Mouse (Mus musculus) limb, embryonic 13.5 days (tissue): ENCODE results near the gene Rnf4. TPM values are rescaled to one million over a fixed set of nuclear protein-coding genes. Genes with fewer than 3 reads are reported as not detected.

Source experiments
- ATAC-seq: fragments of 200-750 bp; cut with Nextera tagmentation; 2 replicates; pipeline ENCODE4 v1.8.0; 2017; ENCODE audit warnings: low read depth, moderate number of reproducible peaks, moderate TSS enrichment; ENCODE audit not compliant: low FRiP score
- H3K27ac ChIP-seq: fragments of 300-500 bp; sonication (generic); 2 replicates; pipeline ENCODE4 v1.5.1; 2015; ENCODE audit warnings: inconsistent platforms, mild to moderate bottlenecking, moderate library complexity
- H3K27me3 ChIP-seq: fragments of 300-500 bp; sonication (generic); 2 replicates; pipeline ENCODE4 v1.6.1; 2015; ENCODE audit warnings: mild to moderate bottlenecking, inconsistent platforms
- H3K36me3 ChIP-seq: fragments of 300-500 bp; sonication (generic); 2 replicates; pipeline ENCODE4 v1.6.1; 2015; ENCODE audit warnings: inconsistent platforms, mild to moderate bottlenecking, moderate library complexity
- H3K4me1 ChIP-seq: fragments of 300-500 bp; sonication (generic); 2 replicates; pipeline ENCODE4 v1.6.1; 2015; ENCODE audit warnings: inconsistent platforms
- H3K4me2 ChIP-seq: fragments of 300-500 bp; sonication (generic); replicated peaks from 2 replicates; pipeline ENCODE4 v1.6.1; 2015; ENCODE audit warnings: inconsistent platforms, mild to moderate bottlenecking, moderate library complexity
- H3K4me3 ChIP-seq: fragments of 300-500 bp; sonication (generic); 2 replicates; pipeline ENCODE4 v1.5.1; 2015; ENCODE audit warnings: moderate library complexity, mild to moderate bottlenecking, inconsistent platforms
- H3K9ac ChIP-seq: fragments of 300-500 bp; sonication (generic); 2 replicates; pipeline ENCODE4 v1.6.1; 2015; ENCODE audit warnings: mild to moderate bottlenecking, inconsistent platforms
- H3K9me3 ChIP-seq: fragments of 300-500 bp; sonication (generic); 2 replicates; pipeline ENCODE4 v1.6.1; 2016; ENCODE audit warnings: inconsistent platforms
- WGBS: fragments of 180-500 bp; shearing (Covaris S2); methylation state at CpG from one replicate; pipeline ENCODE4 v1.1.7; 2015; 5-methylcytosine and 5-hydroxymethylcytosine counted together
- polyA plus RNA-seq: library from polyadenylated mRNA; unstranded; fragments of >200 nt; fragmentation: Nextera tagmentation; extraction: Ambion mirVana; gene quantifications from 2 replicates; pipeline ENCODE4 v1.2.1, GENCODE M21; 2015

Gene Rnf4
- polyA plus RNA-seq, 1 experiment from 2014 or later = 174 TPM

DNA sequence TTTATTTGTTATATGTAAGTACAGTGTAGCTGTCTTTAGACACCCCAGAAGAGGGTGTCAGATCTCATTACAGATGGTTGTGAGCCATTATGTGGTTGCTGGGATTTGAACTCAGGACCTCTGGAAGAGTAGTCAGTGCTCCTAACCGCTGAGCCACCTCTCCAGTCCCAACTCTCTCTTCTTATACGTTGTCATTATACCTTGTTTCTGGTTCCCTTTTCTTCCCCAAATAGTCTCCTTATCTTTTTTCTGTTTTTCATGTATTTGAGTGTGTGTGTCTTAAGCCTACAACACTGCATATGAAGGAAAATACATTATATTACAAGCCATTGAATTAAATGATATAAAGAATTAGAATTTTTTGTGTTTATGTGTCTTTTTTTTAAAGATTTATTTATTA is 50.7 kb downstream of the Rnf4 start:
- H3K36me3 ChIP-seq = peaks cover 14% of the 10 kb centered on the region
- H3K9ac ChIP-seq = no peak overlapping the region
- no peaks in the 10 kb centered on the region for H3K4me1 ChIP-seq
- H3K27me3 ChIP-seq = no peaks in the 10 kb centered on the region
- H3K9me3 ChIP-seq = peaks cover 19% of the 10 kb centered on the region
- WGBS = 98% methylated on average over 2 of the region's 2 CpGs
- no peak overlapping the region for H3K27ac ChIP-seq
- H3K4me2 ChIP-seq = no peak overlapping the region
- H3K4me3 ChIP-seq = no peak overlapping the region
- ATAC-seq = no peak

DNA sequence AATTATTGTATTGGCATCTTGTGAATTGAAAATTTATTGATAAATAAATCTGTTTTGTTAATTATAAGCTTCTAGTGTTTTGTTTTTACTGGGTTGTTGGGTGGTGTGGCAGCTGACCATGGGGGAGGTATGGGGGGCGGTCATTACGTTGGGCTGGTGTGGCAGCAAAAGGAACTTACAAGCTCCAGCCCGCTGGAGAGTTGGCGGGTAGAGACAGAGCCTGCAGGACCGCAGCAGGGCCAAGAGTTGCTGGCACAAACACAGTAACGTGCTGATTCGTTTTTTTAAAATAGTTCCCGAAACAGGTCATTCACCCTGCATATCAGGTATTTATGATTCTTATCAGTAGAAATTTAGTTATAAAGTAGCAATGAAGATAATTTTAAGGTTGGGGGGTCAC is 57.2 kb downstream of the Rnf4 start:
- no peaks in the 10 kb centered on the region for H3K27me3 ChIP-seq
- H3K4me1 ChIP-seq = 0 out of 2 replicates have a peak, but pooled peaks cover 2% of the 10 kb centered on the region
- 0 out of 2 replicates have a peak, but pooled peaks cover 3% of the 10 kb centered on the region for H3K36me3 ChIP-seq
- WGBS = 92% methylated on average over 8 of the region's 8 CpGs
- no peak for ATAC-seq
- H3K4me2 ChIP-seq = no peak overlapping the region
- no peak overlapping the region for H3K9ac ChIP-seq
- H3K9me3 ChIP-seq = no peaks in the 10 kb centered on the region
- no peak overlapping the region for H3K27ac ChIP-seq
- no peak overlapping the region for H3K4me3 ChIP-seq

DNA sequence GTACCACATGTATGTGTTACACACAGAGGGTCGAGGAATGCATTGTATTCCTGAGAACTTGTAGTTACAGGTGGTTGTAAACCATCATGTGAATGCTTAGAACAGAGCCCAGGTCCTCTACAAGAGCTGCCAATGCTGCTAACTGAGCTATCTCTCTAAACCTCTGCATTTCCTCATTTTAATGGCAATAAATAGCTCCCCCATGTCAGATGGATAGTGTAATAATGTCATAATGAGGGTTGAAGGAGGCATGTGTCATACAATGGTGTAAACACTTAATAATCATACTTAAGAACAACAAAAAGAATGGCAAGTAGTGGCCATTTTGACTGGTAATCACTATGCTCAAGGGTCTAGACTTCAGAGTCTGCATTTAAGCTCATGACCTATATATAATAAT is 59.3 kb downstream of the Rnf4 start:
- H3K9ac ChIP-seq = no peak overlapping the region
- no peak overlapping the region for H3K4me3 ChIP-seq
- ATAC-seq = no peak
- WGBS = 87% methylated on average over 1 of the region's 1 CpGs
- H3K36me3 ChIP-seq = 0 out of 2 replicates have a peak, but pooled peaks cover 3% of the 10 kb centered on the region
- no peaks in the 10 kb centered on the region for H3K9me3 ChIP-seq
- no peak overlapping the region for H3K27ac ChIP-seq
- no peak overlapping the region for H3K4me2 ChIP-seq
- no peaks in the 10 kb centered on the region for H3K27me3 ChIP-seq
- 0 out of 2 replicates have a peak, but pooled peaks cover 2% of the 10 kb centered on the region for H3K4me1 ChIP-seq

DNA sequence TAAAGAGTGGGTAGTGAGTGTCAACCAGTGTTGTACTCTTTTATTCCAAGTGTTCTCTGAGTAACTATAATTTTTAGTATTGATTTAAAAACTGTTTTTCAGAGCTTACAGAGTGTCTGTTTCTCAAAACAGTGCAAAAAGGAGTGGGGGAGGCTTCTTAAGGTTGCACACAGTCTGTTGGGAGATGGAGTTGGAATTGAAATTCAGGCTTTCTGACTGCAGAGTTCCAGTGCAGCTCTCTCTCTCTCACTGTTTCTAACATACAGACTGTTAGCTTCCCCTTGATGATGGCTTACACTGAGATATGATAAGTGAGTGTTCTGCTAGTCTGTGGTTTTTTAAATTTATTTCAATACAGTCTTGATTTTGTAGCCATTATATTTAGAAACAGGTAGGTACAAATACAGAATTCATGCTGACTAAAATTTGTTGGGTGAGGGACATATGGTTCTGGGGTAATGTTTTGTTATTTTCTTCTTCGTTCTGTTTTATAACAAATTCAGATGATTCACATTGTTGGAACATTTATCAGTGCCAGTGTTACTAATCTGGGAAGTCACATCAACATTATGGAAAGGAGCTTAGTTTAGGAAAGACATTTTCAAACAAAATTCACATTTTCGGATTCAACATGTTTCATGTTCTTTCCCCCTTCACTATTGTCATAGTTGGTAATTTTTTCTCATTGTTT is 59.9 kb downstream of the Rnf4 start:
- Histone ChIP-seq H3K27ac (no peak overlapping the region), H3K27me3 (no peaks in the 10 kb centered on the region), H3K36me3 (no peaks in the 10 kb centered on the region), H3K9ac (no peak overlapping the region), H3K4me1 (0 out of 2 replicates have a peak, but pooled peaks cover 2% of the 10 kb centered on the region), H3K9me3 (no peaks in the 10 kb centered on the region), H3K4me3 (no peak overlapping the region), H3K4me2 (no peak overlapping the region)
- no peak for ATAC-seq
- WGBS = 92% methylated on average over 2 of the region's 2 CpGs

DNA sequence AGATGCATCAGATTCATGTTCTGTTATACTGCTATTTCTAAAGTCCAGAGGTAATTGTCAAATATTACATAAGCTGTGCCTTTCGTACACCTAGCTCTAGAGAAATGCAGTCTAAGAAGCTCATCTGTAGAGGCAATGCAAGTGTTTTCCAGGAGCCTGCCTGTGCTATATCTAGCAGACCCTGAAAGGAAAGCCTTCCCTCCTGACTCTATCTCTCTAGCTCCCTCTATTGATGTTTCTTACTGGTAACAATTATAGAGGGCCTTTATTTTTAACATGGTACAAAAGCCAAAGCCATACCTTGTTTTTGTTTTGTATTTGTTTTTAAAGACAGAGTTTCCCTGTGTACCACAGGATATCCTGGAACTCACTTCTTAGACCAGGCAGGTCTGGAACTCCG is 61.8 kb downstream of the Rnf4 start:
- WGBS = 92% methylated on average over 2 of the region's 2 CpGs
- no peak overlapping the region for H3K27ac ChIP-seq
- H3K9ac ChIP-seq = no peak overlapping the region
- ATAC-seq = no peak
- no peaks in the 10 kb centered on the region for H3K27me3 ChIP-seq
- H3K36me3 ChIP-seq = no peaks in the 10 kb centered on the region
- H3K9me3 ChIP-seq = no peaks in the 10 kb centered on the region
- no peak overlapping the region for H3K4me2 ChIP-seq
- H3K4me1 ChIP-seq = 0 out of 2 replicates have a peak, but pooled peaks cover 8% of the 10 kb centered on the region
- H3K4me3 ChIP-seq = no peak overlapping the region

DNA sequence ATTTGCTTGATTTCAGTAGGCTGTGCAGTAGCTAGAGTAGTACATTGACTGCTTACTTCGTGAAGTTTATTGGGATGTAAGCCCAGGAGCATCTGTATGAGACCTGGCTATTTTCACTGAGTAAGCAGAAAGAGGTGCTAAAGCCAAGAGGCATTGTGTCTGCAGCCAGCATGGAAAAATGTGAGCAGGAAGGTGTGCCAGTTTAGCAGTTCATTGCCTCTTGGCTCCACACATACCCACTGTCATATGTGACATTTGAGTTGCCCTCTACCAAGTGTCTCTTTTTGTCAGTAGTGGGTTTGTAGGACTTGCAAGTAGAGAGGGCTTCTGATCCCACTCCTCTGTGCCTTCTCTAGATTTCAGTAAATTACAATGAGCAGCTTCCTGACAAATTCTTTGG is 62.2 kb downstream of the Rnf4 start:
- H3K27me3 ChIP-seq = no peaks in the 10 kb centered on the region
- H3K9me3 ChIP-seq = no peaks in the 10 kb centered on the region
- H3K9ac ChIP-seq = no peak overlapping the region
- H3K36me3 ChIP-seq = no peaks in the 10 kb centered on the region
- H3K27ac ChIP-seq = no peak overlapping the region
- peaks cover 8% of the 10 kb centered on the region; the same call in 1 of the 2 replicates for H3K4me1 ChIP-seq
- no peak overlapping the region for H3K4me2 ChIP-seq
- 74% methylated on average over 1 of the region's 1 CpGs for WGBS
- H3K4me3 ChIP-seq = no peak overlapping the region
- no peak for ATAC-seq

Other genes starting within 250 kb of the Rnf4 start
- 0.52 and 0.84 TPM in 2 replicates for gene Poln, start 166.8 kb upstream of the Rnf4 start, polyA plus RNA-seq
- 36.8 and 39.1 TPM in 2 replicates for gene Haus3, start 166.8 kb upstream of the Rnf4 start, polyA plus RNA-seq
- gene Mxd4, start 148.6 kb upstream of the Rnf4 start, polyA plus RNA-seq = 36.4 and 39.6 TPM in 2 replicates
- gene Zfyve28, start 47.8 kb upstream of the Rnf4 start, polyA plus RNA-seq = 0.93 and 1.3 TPM in 2 replicates
- gene Cfap99, start 47.7 kb upstream of the Rnf4 start, polyA plus RNA-seq = not detected in 2 replicates
- gene Fam193a, start 33.6 kb downstream of the Rnf4 start, polyA plus RNA-seq = 16.0 and 18.3 TPM in 2 replicates
- gene Tnip2, start 177.7 kb downstream of the Rnf4 start, polyA plus RNA-seq = 14.4 and 17.6 TPM in 2 replicates
- gene Sh3bp2, start 189.5 kb downstream of the Rnf4 start, polyA plus RNA-seq = 11.4 and 13.0 TPM in 2 replicates
- gene Add1, start 237.4 kb downstream of the Rnf4 start, polyA plus RNA-seq = 185 and 200 TPM in 2 replicates